ENCODE assay signal across 19 mouse cellular contexts in the genomic region with DNA sequence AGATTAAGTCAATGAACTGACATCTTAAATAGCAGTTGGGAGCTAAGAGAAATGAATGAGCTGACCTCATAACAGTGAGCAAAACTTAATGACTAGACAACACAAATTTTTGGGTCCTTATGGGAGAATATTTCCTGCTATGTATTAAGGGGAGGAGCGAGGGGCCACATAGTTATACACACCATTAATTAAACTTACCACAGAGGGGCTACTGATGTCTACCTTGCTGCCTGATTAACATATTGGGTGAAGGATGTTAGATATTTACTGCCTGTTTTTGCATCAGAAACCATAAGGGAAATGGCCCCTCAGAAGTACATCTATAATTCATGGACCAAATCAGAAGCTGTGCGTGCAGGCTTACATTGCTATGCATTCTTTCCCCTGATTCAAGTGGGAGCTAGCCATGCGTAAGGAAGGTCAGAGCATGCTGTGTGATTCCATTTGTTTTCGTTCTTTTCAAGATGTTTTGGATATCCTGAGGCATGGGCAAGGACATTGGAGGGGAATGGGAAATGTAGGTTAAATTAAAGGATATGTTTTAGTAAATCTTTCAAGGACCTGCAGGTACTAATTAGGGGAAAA.
A peak's percentile ranks its signal among the peaks of the same experiment; 100 is the strongest.
DNase-seq lines count a peak whose midpoint lies in the region; ATAC-seq lines count a peak whose summit lies in the region.
"Had no signal": no experiment of that assay in that cellular context is flagged by ENCODE, and none has a peak within 500 bp of the region (broad histone marks: within the 10 kb centered on the region; RNA-seq: fewer than 3 reads in every experiment).

No protein-coding gene starts in this region.

- H3K36me3 ChIP-seq in forebrain, embryonic 12.5 days (replicated peaks): no peaks in the 10 kb centered on the region
- no peaks in the 10 kb centered on the region for H3K36me3 ChIP-seq in forebrain, embryonic 16.5 days (ENCODE audit: control insufficient read depth, insufficient read depth)
- no peaks in the 10 kb centered on the region for H3K36me3 ChIP-seq in hindbrain, embryonic 12.5 days
- H3K36me3 ChIP-seq in midbrain, embryonic 13.5 days: no peaks in the 10 kb centered on the region
- H3K36me3 ChIP-seq: kidney, embryonic 15.5 days; liver, embryonic 12.5 days had no signal

- 0 out of 2 replicates have a peak, but pooled peaks have one; percentile 61 for ATAC-seq in forebrain, embryonic 12.5 days (ENCODE audit: low FRiP score)
- ATAC-seq in forebrain, embryonic 16.5 days: no peak
- ATAC-seq in hindbrain, embryonic 12.5 days (ENCODE audit: low FRiP score): peak; percentile 89
- peak; percentile 76 for ATAC-seq in midbrain, embryonic 13.5 days
- ATAC-seq: intestine, postnatal 0 days; liver, embryonic 12.5 days had no signal

- no peak overlapping the region for H3K27ac ChIP-seq in forebrain, embryonic 12.5 days
- no peak overlapping the region for H3K27ac ChIP-seq in forebrain, embryonic 16.5 days (ENCODE audit: low read length)
- no peak overlapping the region for H3K27ac ChIP-seq in hindbrain, embryonic 12.5 days
- H3K27ac ChIP-seq in midbrain, embryonic 13.5 days: no peak overlapping the region
- H3K27ac ChIP-seq: kidney, embryonic 15.5 days; liver, embryonic 12.5 days; stomach, postnatal 0 days had no signal

- H3K27me3 ChIP-seq in forebrain, embryonic 12.5 days: no peaks in the 10 kb centered on the region
- no peaks in the 10 kb centered on the region for H3K27me3 ChIP-seq in forebrain, embryonic 16.5 days (replicated peaks; ENCODE audit: control insufficient read depth, insufficient read depth, low read length)
- H3K27me3 ChIP-seq in hindbrain, embryonic 12.5 days: no peaks in the 10 kb centered on the region
- H3K27me3 ChIP-seq in midbrain, embryonic 13.5 days: no peaks in the 10 kb centered on the region
- H3K27me3 ChIP-seq: CH12.LX; kidney, embryonic 15.5 days; liver, embryonic 12.5 days; megakaryocyte, embryonic 14.5 days had no signal

- 39% methylated on average over 4 of the region's 4 CpGs for WGBS in forebrain, embryonic 12.5 days
- 37% methylated on average over 4 of the region's 4 CpGs for WGBS in forebrain, embryonic 16.5 days
- 28% methylated on average over 4 of the region's 4 CpGs for WGBS in hindbrain, embryonic 12.5 days
- WGBS in midbrain, embryonic 13.5 days: 26% methylated on average over 4 of the region's 4 CpGs

- no peak overlapping the region for H3K4me2 ChIP-seq in forebrain, embryonic 12.5 days
- H3K4me2 ChIP-seq in forebrain, embryonic 16.5 days (ENCODE audit: low read length): no peak overlapping the region
- no peak overlapping the region for H3K4me2 ChIP-seq in hindbrain, embryonic 12.5 days (replicated peaks)
- H3K4me2 ChIP-seq in midbrain, embryonic 13.5 days (replicated peaks): no peak overlapping the region
- H3K4me2 ChIP-seq: kidney, embryonic 15.5 days; liver, embryonic 12.5 days had no signal

- no peak overlapping the region for H3K4me3 ChIP-seq in forebrain, embryonic 12.5 days (replicated peaks)
- H3K4me3 ChIP-seq in forebrain, embryonic 16.5 days (replicated peaks; ENCODE audit: low read length): no peak overlapping the region
- no peak overlapping the region for H3K4me3 ChIP-seq in hindbrain, embryonic 12.5 days
- H3K4me3 ChIP-seq in midbrain, embryonic 13.5 days (replicated peaks): no peak overlapping the region
- H3K4me3 ChIP-seq: kidney, embryonic 15.5 days; liver, embryonic 12.5 days; megakaryocyte, embryonic 14.5 days had no signal

- peak; percentile 3 for DNase-seq in brain, adult 2 months (ENCODE audit: low read depth, low spot score)
- no peak for DNase-seq in gastrocnemius, postnatal 25 days
- DNase-seq in gastrocnemius, adult 18-20 months (ENCODE audit: low spot score): no peak
- DNase-seq in kidney, postnatal 14 days: no peak
- DNase-seq: adrenal gland, postnatal 36 days; cerebellum, adult 2 months; cerebellum, postnatal 36 days; gastrocnemius, postnatal 14 days; lung, adult 2 months had no signal

- H3K9me3 ChIP-seq in forebrain, embryonic 12.5 days: no peaks in the 10 kb centered on the region
- no peaks in the 10 kb centered on the region for H3K9me3 ChIP-seq in forebrain, embryonic 16.5 days (ENCODE audit: control insufficient read depth, low read length)
- no peaks in the 10 kb centered on the region for H3K9me3 ChIP-seq in hindbrain, embryonic 12.5 days (replicated peaks)
- no peaks in the 10 kb centered on the region for H3K9me3 ChIP-seq in midbrain, embryonic 13.5 days
- H3K9me3 ChIP-seq: kidney, embryonic 15.5 days; liver, embryonic 12.5 days; megakaryocyte, embryonic 14.5 days had no signal

- H3K4me1 ChIP-seq in forebrain, embryonic 12.5 days: peaks cover 8% of the 10 kb centered on the region
- peaks cover 3% of the 10 kb centered on the region; the same call in 1 of the 2 replicates for H3K4me1 ChIP-seq in forebrain, embryonic 16.5 days (replicated peaks; ENCODE audit: control insufficient read depth, insufficient read depth, low read length)
- H3K4me1 ChIP-seq in hindbrain, embryonic 12.5 days: peaks cover 4% of the 10 kb centered on the region; the same call in 1 of the 2 replicates
- H3K4me1 ChIP-seq in midbrain, embryonic 13.5 days (replicated peaks): peaks cover 10% of the 10 kb centered on the region
- H3K4me1 ChIP-seq: kidney, embryonic 15.5 days; liver, embryonic 12.5 days had no signal

- no peak overlapping the region for H3K9ac ChIP-seq in forebrain, embryonic 12.5 days
- H3K9ac ChIP-seq in forebrain, embryonic 16.5 days (replicated peaks; ENCODE audit: low read depth, low read length): no peak overlapping the region
- H3K9ac ChIP-seq in hindbrain, embryonic 12.5 days: no peak overlapping the region
- no peak overlapping the region for H3K9ac ChIP-seq in midbrain, embryonic 13.5 days (replicated peaks)
- H3K9ac ChIP-seq: kidney, embryonic 15.5 days; liver, embryonic 12.5 days had no signal
